Mouse (Mus musculus) cerebellum, postnatal 4 days (tissue): Measurements from ENCODE around the gene Bach2.

Experiments
- DNase-seq, 2 experiments: peaks; one replicate each; pipeline ENCODE4 v3.0.0; 2022; ENCODE audit warnings: low spot score in 2 of 2, mixed read lengths in 1 of 2

The Bach2 gene

DNA sequence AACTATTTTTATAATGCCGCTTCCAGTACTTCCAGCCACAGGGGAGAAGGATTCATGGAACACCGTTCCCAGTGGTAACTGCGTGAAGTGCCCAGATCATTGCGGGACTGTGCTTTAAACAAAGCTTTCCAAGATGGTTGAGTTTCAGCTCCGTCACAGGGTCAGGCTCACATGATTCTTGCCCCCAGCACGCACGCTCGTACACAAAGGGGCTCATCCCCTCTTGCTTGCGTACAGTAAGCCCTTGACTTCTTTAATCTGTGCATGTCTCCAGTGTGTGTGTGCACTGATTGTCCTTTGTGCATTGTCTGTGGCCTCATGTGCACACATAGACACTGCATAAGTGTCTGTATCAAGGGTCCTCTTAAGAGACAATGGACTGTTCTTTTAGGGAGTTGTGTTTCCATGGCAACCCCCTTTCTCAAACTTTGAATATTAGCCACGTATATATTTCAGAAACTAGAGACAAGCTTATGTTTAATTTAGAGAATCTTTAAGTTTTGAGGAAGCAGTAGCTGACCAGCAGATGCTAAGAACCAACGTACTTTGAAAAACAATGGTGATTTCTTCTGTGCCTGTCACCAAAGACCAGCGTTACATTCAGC is 119.5 kb downstream of the Bach2 start:
- no peak for DNase-seq

DNA sequence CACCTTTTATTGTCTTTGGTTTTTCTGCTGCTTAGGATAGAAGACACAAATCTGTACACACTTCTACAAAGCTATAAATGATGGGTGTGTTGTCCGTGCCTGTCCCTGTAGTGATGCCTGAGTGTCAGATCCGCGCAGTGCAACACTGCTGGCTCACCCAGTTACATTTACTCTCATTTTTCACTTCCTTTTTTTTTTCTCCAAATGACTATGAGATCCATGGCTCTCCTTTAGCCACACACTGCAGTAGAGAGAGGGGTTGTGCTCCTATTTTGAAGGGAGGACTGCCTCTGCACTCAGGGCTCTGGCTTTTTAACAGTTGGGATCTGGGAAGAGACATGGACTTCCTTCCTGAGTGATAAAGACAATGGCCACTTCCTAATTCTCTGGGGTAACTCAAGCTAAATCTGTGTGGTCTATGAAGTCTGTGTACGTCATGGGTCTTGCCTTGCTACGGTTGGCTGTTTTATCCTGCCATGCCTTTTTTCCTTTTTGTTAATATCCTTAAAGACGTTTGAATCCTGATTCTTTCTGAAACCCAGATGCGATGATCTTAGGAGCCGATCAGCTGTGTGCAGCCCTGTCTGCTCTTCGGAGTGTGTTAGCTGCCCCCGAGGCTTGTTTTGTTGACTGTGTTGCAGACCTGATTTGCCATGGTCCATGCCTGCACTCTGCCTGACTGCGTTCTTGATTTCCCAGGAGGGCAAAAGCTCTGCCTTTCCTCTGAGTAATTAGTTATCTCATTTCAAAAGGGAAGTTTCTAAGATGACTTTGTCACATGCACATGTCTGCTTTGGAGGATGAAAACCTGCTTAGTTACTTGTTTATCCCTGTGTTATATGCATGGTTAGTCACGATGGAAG is 120.2 kb downstream of the Bach2 start:
- peak in 1 of 2 experiments; percentile 30 for DNase-seq

DNA sequence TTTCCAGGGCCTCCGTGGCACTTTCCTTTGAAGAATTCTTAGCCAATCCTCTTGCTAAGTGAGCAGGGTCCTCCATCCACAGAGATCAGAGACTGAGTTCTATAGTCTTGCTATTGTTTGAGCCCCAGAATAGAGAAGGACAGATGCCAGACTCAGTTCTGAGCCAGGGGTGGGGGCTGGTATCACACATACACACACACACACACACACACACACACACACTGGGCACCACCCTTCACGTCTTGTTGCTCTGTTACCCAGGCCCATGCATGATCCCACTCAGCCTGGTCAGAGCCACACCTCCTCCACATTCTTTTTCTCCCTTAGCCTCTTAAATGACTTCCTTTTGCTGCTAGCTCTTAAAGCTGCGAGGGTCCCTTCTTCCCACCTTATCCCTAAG is 121.0 kb downstream of the Bach2 start:
- DNase-seq = no peak

DNA sequence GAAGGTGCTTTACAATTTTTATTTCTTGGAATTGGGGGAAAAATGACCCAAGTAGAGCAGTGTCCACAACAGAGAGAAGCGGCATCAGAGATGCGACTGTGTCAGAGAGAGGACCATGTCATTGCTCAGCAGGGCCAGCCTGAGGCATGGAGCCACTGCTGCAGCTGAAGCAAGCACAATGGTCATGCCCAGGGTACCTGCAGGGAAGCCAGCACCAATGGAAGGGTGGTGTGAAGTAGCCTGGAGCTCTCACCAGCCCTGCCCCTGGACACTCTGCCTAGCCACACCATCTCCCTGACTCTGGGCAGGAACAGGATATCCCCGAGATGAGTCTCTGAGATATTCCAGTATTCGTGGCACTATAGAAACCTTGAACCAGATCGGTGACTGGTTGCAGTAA is 121.9 kb downstream of the Bach2 start:
- no peak for DNase-seq

DNA sequence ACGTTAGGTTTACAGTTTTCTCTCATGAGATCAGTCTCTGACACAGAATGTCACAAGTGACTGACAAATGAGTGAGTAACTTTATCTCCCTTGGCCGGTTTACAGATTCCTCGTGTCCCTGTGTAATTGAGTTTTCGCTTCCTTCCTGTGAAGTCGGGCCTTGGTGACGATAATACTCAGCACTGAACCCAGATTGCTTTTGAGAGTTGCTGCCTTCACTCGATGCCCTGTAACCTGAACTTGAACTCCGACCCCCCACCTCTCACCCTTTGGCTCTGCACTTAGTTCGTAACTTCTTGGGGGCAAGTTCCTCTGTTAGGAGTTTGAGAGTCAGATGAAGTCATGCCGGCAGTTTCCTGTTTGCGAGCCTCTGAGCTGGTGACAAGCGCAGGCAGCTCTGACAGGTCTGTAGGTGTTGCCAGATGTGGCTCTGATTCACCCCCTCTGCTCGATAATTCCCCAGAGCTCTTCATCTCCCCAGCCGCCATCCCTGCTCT is 124.9 kb downstream of the Bach2 start:
- DNase-seq = no peak

DNA sequence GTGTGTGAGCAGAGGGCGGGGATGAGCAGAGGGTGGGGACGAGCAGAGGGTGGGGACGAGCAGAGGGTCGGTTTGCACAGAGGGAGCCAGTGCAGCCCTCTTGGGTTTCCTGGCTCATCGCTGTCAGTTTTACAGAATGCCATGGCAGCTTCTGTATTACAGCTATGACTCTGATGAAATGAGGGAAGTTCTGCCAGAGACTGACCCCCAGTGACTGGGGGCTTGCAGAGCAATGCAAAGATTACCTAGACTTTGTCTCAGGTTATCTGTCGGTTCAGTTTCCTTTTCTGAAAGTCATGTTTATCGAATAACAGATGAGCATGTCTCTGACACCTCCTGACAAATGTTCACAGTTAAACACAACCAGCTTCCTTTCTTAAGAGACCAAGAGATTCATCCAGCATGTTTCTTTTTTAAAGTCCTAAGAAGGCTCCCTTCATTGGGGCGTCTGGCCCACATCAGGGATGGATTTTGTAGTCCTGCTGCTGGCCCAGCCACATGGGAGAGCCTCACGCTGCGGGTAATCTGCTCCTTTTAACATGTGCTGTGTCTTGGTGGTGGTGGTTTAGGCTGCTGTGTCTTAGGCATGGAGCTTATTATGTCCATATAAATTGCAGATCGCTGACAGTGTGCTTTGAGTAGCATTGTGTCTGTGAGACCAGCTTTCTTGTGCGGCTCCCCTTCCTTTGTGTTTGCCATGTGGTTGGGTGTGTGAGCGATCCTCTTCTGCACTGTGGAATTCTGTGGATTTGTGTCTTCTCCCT is 126.7 kb downstream of the Bach2 start:
- DNase-seq = no peak

DNA sequence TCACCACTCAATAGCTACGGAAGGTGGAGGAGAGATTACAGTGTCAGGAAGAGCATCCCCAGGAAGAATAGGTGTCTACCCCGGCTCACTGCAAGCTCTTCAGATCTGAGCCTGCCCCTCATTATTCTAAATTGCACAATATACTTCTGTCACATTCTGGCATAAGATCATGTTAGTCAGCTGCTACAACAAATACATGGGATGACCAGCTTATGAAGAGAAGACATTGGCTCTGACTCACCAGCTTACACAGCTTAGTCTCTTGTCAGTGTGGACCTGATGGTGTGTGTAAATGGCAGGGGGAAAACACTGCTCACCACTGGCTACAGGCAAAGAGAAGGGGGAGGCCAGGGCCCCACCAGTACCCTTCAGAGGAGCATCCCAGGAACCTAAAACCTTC is 127.6 kb downstream of the Bach2 start:
- no peak for DNase-seq

DNA sequence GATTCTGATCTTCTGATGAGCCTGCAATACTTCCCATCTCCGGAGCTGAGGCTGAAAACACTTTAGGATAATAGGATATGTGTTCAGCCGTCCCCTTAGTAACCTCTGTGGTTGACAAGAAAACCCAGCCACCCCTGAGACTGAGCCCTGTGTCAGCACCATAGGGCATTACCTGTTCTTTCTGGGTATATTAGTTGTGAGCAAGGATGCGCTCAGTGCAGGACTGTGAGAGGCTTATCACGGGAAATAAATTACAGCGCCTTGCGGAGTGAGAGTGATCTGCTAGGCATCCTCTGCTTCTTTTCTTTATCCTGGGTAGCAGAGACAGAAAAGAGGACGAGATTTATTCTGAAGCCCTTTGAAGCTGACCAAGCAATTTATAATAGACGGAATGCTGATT is 129.7 kb downstream of the Bach2 start:
- DNase-seq = no peak

DNA sequence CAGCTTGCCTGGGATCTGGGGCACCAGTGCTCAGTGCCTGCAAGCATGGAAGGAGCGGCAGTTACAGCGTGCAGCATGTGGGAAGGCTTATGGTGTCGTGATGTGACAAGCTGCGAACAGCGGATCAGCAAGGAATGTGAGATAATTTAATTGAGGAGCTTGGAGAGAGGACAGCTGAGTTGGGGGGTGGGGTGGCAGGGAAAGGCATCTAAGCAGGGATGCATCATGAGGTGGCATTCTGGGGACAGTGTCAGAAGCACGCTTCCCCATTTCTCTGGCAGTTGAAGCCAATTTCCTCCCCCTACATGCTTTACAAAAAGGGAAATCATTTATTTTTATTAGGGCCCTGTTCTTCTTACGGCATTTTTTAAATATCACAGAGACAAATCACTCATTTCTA is 134.5 kb downstream of the Bach2 start:
- no peak for DNase-seq

DNA sequence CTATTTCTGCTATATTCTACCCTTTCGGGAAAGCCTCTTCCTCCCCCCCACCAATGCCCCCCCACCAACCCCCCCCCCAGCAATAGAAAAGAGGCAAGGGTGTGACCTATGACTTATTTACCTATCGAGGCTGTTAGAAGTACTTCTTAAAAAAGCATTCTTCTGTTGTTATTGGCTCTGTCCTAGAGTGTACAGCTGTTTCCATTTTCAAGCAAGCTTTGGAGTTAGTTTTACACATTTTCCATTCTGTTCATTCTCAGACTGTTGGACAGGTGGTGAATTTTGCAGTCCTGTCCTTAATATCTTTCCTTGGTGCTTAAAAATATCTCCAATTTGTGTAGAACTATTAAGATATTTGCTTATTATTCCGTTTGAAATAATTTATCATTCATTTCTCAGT is 134.9 kb downstream of the Bach2 start:
- no peak for DNase-seq

DNA sequence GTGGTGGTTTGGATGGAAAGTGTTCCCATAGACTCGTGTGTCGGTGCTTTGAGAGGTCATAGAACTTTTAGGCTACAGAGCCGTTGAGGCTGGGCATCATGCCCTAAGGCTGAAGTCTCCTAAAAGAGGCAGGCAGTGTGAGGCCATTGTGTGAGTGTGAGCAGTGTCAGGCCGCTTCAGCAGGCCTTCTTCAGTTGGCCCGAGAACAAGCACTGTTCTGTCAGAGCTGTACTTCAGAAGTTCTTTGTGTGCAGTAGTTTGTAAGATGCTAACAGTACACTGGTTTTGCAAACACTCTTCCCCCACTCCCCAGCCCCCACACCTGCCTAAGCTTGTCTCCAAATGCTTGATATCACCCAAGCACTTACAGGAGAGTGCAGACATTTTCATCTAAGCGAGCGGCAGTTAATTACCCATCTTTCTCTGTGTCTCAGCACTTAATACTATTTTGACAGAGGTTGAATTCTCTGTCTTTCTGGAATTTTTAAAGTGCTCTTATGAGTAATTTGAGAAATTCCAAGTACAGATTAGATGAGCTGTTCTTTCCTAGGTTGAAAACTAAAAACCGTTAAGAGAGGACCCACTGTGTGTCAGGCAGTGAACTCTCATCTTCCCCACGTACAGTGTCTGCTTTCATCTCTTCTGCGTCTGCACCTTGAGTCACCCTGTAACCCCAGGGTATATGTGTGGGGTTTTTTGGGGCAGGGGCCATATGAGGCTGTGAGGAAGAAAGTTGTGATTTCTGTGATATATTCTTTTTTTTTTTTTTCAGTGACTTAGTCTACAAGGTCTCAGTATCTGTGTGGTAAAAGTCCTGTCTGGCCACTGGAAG is 136.4 kb downstream of the Bach2 start:
- DNase-seq = no peak

DNA sequence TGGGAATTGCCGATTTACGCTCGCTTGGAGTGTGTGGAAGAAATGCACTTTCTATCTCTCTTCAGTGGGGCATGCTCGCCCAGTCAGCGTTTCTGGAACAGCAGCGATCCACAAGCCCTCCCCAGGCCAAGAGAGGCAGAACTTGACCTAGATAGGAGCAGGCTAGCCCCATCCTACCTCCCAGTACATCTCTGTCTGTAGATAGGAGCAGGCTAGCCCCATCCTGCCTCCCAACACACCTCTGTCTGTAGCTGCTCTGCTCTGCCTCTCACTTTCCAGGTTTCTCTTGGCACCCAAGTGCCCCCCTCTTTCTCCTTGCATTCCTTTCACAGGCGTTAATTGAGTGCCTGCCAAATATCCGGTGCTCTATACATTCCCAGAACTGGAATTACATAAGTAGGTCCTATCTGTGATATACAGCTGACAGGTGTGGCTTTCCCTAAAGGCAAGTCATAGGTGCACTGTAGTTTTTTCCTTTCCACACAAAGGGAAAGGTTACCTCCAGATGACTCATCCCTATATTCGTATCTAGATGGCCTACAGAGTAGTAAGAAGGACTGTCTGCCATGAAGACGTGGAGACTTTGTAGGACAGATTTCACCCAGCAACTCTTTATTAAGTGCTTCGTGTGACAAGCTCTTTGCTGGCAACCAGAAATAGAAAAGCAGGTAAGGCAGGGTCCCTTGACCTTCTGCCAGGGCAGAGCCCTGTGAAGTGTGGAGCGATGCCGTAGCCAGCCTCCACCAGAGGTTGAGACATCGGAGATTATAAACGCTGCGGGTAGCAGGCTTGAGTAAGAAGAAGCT is 137.3 kb downstream of the Bach2 start:
- no peak for DNase-seq

DNA sequence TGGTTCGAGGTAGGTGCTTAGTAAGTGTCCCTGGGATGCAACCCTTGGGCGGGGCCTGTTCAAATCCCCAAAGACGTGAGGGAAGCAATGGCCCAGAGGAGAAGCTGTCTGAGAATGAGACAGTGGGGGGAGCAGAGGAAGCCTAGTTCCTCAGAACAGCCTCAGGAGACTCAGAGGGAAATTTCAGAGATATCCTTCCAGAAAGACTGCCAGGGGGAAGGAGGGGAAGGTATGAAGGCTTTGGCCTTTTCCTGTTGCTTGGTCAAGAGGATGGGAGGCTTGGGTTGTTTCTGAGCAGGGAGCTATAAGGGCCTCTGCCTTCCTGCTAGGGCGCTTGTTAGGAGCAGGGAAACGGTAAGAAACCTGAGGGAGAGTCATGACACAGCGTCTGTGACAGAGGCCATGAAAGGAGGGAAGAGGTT is 137.9 kb downstream of the Bach2 start:
- DNase-seq = no peak

DNA sequence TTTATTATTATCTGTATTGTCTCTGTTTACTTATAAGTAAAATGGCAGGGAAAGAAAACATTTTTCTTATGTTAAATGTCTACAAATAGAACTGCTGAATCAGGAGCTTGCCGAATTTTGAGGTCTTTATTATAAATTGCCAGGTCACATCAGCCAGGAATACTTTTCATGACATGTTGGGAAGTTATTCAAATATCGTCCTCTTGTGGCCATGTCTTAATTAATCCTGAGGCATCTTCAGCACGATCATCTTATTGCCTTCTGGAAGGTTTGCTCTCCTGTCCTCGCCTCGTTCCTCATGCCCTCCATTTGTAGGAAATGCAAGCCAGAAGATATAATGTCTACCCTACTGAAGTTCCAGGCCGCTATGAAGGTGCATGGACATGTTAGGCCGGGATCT is 140.5 kb downstream of the Bach2 start:
- no peak for DNase-seq

DNA sequence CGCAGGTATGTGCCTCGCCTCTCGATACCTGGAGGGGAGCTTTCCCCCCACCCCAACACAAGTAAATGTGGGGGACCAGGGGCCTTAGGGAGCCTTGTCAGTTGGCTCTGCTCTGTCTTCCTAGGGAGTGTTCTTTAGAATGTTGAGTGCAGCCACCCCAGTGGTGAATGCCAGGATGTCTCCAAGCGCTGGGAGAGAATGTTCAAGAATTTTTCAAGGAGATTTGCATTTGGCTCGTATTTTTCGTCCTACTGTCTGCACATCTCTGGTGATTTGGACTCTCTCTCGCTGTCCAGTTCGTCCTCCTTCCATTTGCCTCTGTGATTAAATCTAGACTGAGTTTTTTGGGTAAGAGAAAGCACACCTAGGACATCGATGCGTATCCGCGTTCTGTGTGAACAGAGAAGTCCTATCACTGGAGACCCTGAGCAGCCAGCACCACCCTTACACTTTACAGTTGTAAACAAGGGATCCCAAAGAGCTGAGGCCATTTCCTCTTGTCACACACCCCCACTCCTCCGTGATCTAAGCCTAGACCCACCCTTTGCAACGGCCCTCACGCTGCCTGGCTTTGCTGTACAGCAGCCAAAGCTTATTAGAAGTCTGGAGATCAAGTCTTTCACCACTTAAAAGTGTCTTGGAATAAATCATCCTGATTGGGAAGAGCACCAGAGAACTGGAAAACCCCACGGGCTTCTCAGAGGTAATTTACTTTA is 143.2 kb downstream of the Bach2 start:
- DNase-seq = no peak

DNA sequence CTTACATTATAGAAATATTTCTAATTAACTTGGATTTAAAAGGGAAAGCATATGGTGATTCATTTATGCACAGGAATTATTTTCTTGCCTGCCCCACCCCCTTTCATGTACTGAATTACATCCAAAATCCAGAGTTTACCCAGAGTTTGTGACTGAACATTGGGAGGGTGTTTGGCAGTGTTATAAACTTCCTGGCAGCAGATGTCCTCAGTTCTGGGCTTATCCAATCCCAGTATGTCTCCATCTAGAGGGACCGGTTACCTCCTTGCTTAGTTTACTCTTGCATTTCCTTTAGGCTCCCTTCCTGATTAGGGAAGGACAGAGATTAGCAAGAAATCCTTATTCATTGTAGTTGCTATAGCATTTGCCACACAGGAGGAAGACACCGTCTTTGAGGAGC is 146.5 kb downstream of the Bach2 start:
- no peak for DNase-seq

DNA sequence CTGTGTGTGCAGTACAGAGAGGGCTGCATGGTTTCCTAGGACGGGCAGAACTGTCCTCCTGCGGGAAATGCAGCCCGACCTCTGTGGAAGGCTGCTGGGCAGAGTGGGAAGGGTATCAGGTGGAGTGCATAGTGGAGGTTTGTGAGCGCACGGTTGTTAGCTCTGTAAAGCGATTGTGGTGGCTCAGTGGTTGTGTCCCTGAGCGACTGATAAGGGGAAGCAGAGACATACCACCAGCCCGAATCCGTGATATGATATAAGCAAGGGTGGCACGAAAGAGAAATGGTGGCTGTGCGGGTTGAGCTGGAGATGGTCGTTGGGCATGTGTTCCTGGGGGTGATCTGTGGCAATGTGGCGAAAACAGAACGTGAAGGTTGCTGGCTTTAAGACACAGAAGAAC is 147.0 kb downstream of the Bach2 start:
- no peak for DNase-seq

DNA sequence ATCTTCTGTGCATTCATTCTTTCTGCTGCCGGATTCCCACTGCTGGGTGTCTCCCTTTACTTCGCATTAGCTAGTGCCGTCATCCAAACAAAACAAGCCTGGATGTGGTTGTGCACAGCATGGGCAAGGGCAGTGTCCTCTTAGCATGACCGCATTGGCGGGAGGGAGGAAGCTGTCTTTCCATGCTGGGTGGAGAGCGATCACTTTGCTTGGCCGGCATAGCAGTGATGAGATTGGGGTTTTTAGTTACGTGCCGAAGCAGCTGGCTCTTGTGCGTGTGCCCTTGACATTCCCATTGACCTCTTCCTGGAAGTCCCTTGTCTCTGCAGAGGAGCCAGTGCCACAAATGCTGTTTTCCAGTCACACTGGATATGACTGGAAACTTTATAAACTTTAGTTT is 147.7 kb downstream of the Bach2 start:
- no peak for DNase-seq

DNA sequence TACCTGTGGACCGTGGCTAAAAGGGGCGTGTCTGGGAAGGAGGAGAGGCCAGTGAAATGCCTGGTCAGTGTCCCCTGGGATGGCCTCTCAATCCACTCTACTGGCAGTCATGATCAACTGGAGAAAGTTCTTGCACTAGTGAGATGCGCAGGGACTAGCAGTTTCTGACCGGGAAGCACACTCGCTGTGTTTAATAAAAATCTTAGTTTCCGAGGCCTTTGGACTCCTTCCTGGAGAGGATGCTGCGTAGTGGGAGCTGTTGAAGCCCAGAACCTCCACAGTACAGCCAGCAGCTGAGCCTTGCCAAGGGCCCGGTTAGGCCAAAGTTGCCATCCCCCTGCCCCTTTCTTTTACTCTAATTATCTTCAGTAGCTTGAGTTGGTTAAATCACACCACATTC is 148.3 kb downstream of the Bach2 start:
- DNase-seq = no peak
